Mouse (Mus musculus) forebrain, embryonic 12.5 days (tissue): ENCODE measurements around the gene Pga5. TPM values are rescaled to one million over a fixed set of nuclear protein-coding genes. Genes with fewer than 3 reads are reported as not detected.

ENCODE experiments used
- ATAC-seq: fragments of 200-750 bp; cut with Nextera tagmentation; 2 replicates; pipeline ENCODE4 v1.8.0; 2017; ENCODE audit warnings: moderate TSS enrichment; ENCODE audit not compliant: low FRiP score
- H3K27ac ChIP-seq: fragments of 300-500 bp; sonication (generic); 2 replicates; pipeline ENCODE4 v1.5.1; 2016; ENCODE audit warnings: mild to moderate bottlenecking
- H3K27me3 ChIP-seq: fragments of 300-500 bp; sonication (generic); 2 replicates; pipeline ENCODE4 v1.6.1; 2016; ENCODE audit warnings: mild to moderate bottlenecking
- H3K36me3 ChIP-seq: fragments of 300-500 bp; sonication (generic); replicated peaks from 2 replicates; pipeline ENCODE4 v1.6.1; 2016; ENCODE audit warnings: mild to moderate bottlenecking
- H3K4me1 ChIP-seq: fragments of 300-500 bp; sonication (generic); 2 replicates; pipeline ENCODE4 v1.6.1; 2016
- H3K4me2 ChIP-seq: fragments of 300-500 bp; sonication (generic); 2 replicates; pipeline ENCODE4 v1.6.1; 2016; ENCODE audit warnings: mild to moderate bottlenecking, moderate library complexity
- H3K4me3 ChIP-seq: fragments of 300-500 bp; sonication (generic); replicated peaks from 2 replicates; pipeline ENCODE4 v1.5.1; 2016; ENCODE audit warnings: mild to moderate bottlenecking
- H3K9ac ChIP-seq: fragments of 300-500 bp; sonication (generic); 2 replicates; pipeline ENCODE4 v1.6.1; 2016; ENCODE audit warnings: mild to moderate bottlenecking
- H3K9me3 ChIP-seq: fragments of 300-500 bp; sonication (generic); 2 replicates; pipeline ENCODE4 v1.6.1; 2016
- WGBS: fragments of 180-500 bp; shearing (Covaris S2); methylation state at CpG from one replicate; pipeline ENCODE4 v1.1.7; 2016; 5-methylcytosine and 5-hydroxymethylcytosine counted together
- polyA plus RNA-seq: library from polyadenylated mRNA; unstranded; fragments of >200 nt; fragmentation: Nextera tagmentation; extraction: Ambion mirVana; gene quantifications from 2 replicates; pipeline ENCODE4 v1.2.1, GENCODE M21; 2016

Pga5 gene
- polyA plus RNA-seq, 1 experiment from 2014 or later, result not detected

- Histone ChIP-seq H3K27me3 (peaks cover 4% of the 10 kb centered on the region), H3K27ac (no peak overlapping the region), H3K36me3 (no peaks in the 10 kb centered on the region), H3K4me2 (no peak overlapping the region), H3K4me1 (no peaks in the 10 kb centered on the region), H3K9ac (no peak overlapping the region), H3K9me3 (no peaks in the 10 kb centered on the region), H3K4me3 (no peak overlapping the region)
- 85% methylated on average over 5 of the region's 5 CpGs for WGBS
- no peak for ATAC-seq
These were observed 20.1 kb downstream of the Pga5 start for GRCm38 (mm10) chr19:10657742-10658141.

- H3K27ac ChIP-seq, result no peak overlapping the region
- peaks cover 4% of the 10 kb centered on the region for H3K27me3 ChIP-seq
- no peak overlapping the region for H3K4me3 ChIP-seq
- no peaks in the 10 kb centered on the region for H3K9me3 ChIP-seq
- no peak overlapping the region for H3K4me2 ChIP-seq
- H3K4me1 ChIP-seq, result no peaks in the 10 kb centered on the region
- H3K36me3 ChIP-seq, result no peaks in the 10 kb centered on the region
- 59% methylated on average over 3 of the region's 3 CpGs for WGBS
- ATAC-seq, result no peak
- H3K9ac ChIP-seq, result no peak overlapping the region
These were observed 21.8 kb downstream of the Pga5 start for GRCm38 (mm10) chr19:10656058-10656457.

- no peak for ATAC-seq
- WGBS, result 80% methylated on average over 8 of the region's 8 CpGs
- Histone ChIP-seq H3K9ac (no peak overlapping the region), H3K4me3 (no peak overlapping the region), H3K27me3 (no peaks in the 10 kb centered on the region; the same call in none of the 2 replicates), H3K4me2 (no peak overlapping the region), H3K27ac (no peak overlapping the region), H3K36me3 (no peaks in the 10 kb centered on the region), H3K4me1 (no peaks in the 10 kb centered on the region), H3K9me3 (no peaks in the 10 kb centered on the region)
These were observed 29.7 kb downstream of the Pga5 start for GRCm38 (mm10) chr19:10648156-10648555.

GRCm38 (mm10) chr19:10645616-10646015 is 32.3 kb downstream of the Pga5 start:
- ATAC-seq, result no peak
- Histone ChIP-seq H3K9ac (no peak overlapping the region), H3K27ac (no peak overlapping the region), H3K4me2 (no peak overlapping the region), H3K4me3 (no peak overlapping the region), H3K36me3 (no peaks in the 10 kb centered on the region), H3K9me3 (no peaks in the 10 kb centered on the region), H3K4me1 (no peaks in the 10 kb centered on the region), H3K27me3 (peaks cover 6% of the 10 kb centered on the region)
- whole genome bisulfite sequencing, result 87% methylated on average over 2 of the region's 2 CpGs

- Histone ChIP-seq H3K9me3 (no peaks in the 10 kb centered on the region), H3K4me3 (no peak overlapping the region), H3K27me3 (peaks cover 8% of the 10 kb centered on the region), H3K4me1 (peaks cover 3% of the 10 kb centered on the region; the same call in 1 of the 2 replicates), H3K9ac (no peak overlapping the region), H3K4me2 (no peak overlapping the region), H3K36me3 (no peaks in the 10 kb centered on the region), H3K27ac (no peak overlapping the region)
- 51% methylated on average over 13 of the region's 13 CpGs for WGBS
- no peak for ATAC-seq
These were observed 37.1 kb downstream of the Pga5 start for GRCm38 (mm10) chr19:10640589-10641378.

GRCm38 (mm10) chr19:10640080-10640479 is 37.8 kb downstream of the Pga5 start:
- peaks cover 6% of the 10 kb centered on the region; the same call in 1 of the 2 replicates for H3K4me1 ChIP-seq
- no peaks in the 10 kb centered on the region for H3K9me3 ChIP-seq
- 22% methylated on average over 5 of the region's 5 CpGs for WGBS
- H3K4me2 ChIP-seq, result no peak overlapping the region
- H3K9ac ChIP-seq, result no peak overlapping the region
- H3K27ac ChIP-seq, result no peak overlapping the region
- H3K36me3 ChIP-seq, result no peaks in the 10 kb centered on the region
- H3K4me3 ChIP-seq, result no peak overlapping the region
- peaks cover 15% of the 10 kb centered on the region for H3K27me3 ChIP-seq
- no peak for ATAC-seq

- Histone ChIP-seq H3K36me3 (no peaks in the 10 kb centered on the region), H3K27ac (no peak overlapping the region), H3K9me3 (no peaks in the 10 kb centered on the region), H3K4me1 (peaks cover 19% of the 10 kb centered on the region), H3K9ac (no peak overlapping the region), H3K4me3 (no peak overlapping the region), H3K4me2 (no peak overlapping the region), H3K27me3 (peaks cover 17% of the 10 kb centered on the region)
- ATAC-seq, result no peak
- WGBS, result 76% methylated on average over 7 of the region's 7 CpGs
These were observed 40.0 kb downstream of the Pga5 start for GRCm38 (mm10) chr19:10637840-10638239.

GRCm38 (mm10) chr19:10634872-10635318 is 43.0 kb downstream of the Pga5 start:
- peaks cover 17% of the 10 kb centered on the region for H3K36me3 ChIP-seq
- H3K27me3 ChIP-seq, result peaks cover 11% of the 10 kb centered on the region
- peak overlapping the region; percentile 40 for H3K4me3 ChIP-seq
- peak overlapping the region; percentile 87 for H3K4me2 ChIP-seq
- H3K9me3 ChIP-seq, result no peaks in the 10 kb centered on the region
- no peak overlapping the region for H3K27ac ChIP-seq
- H3K9ac ChIP-seq, result peak overlapping the region; percentile 70
- peak; percentile 79 for ATAC-seq
- WGBS, result 4% methylated on average over 21 of the region's 21 CpGs
- peaks cover 16% of the 10 kb centered on the region for H3K4me1 ChIP-seq

GRCm38 (mm10) chr19:10634106-10634871 is 43.6 kb downstream of the Pga5 start, which contains the start of gene Vwce:
Gene Vwce, plus strand, starts transcription at chr19:10634213.
- WGBS, result 2% methylated on average over 32 of the region's 32 CpGs
- Histone ChIP-seq H3K27ac (no peak within 1 kb of the TSS), H3K36me3 (peaks cover 23% of the 10 kb centered on the region), H3K4me2 (peak within 1 kb of the TSS; percentile 87), H3K27me3 (peaks cover 11% of the 10 kb centered on the region), H3K4me1 (peaks cover 16% of the 10 kb centered on the region), H3K9ac (peak within 1 kb of the TSS; percentile 70), H3K9me3 (no peaks in the 10 kb centered on the region), H3K4me3 (peak within 1 kb of the TSS; percentile 40)
- peak; percentile 83 for ATAC-seq

Other genes starting within 250 kb of the Pga5 start
- 0.83 and 1.1 TPM in 2 replicates for gene Lrrc10b, start 220.6 kb downstream of the Pga5 start, polyA plus RNA-seq
- gene Ppp1r32, start 195.1 kb downstream of the Pga5 start, polyA plus RNA-seq, result 0.58 and 0.97 TPM in 2 replicates
- gene Cpsf7, start 152.8 kb downstream of the Pga5 start, polyA plus RNA-seq, result 67.9 and 73.9 TPM in 2 replicates
- gene Sdhaf2, start 151.9 kb downstream of the Pga5 start, polyA plus RNA-seq, result 50.2 and 52.8 TPM in 2 replicates
- 52.9 and 54.1 TPM in 2 replicates for gene Tmem216, start 121.8 kb downstream of the Pga5 start, polyA plus RNA-seq
- gene Cyb561a3, start 100.9 kb downstream of the Pga5 start, polyA plus RNA-seq, result 17.1 and 18.1 TPM in 2 replicates
- 49.0 and 52.8 TPM in 2 replicates for gene Tmem138, start 100.7 kb downstream of the Pga5 start, polyA plus RNA-seq
- gene Ddb1, start 72.7 kb downstream of the Pga5 start, polyA plus RNA-seq, result 389 and 413 TPM in 2 replicates
- gene Tkfc, start 72.4 kb downstream of the Pga5 start, polyA plus RNA-seq, result 20.5 and 22.9 TPM in 2 replicates
- 0.44 and 0.45 TPM in 2 replicates for gene Vwce, start 43.9 kb downstream of the Pga5 start, polyA plus RNA-seq
- 32.5 and 35.2 TPM in 2 replicates for gene Vps37c, start 10.7 kb upstream of the Pga5 start, polyA plus RNA-seq
- gene Cd5, start 60.9 kb upstream of the Pga5 start, polyA plus RNA-seq, result not detected in 2 replicates
- not detected in 2 replicates for gene Cd6, start 152.0 kb upstream of the Pga5 start, polyA plus RNA-seq
- 0.12 and 0.38 TPM in 2 replicates for gene Slc15a3, start 161.7 kb upstream of the Pga5 start, polyA plus RNA-seq
- gene Tmem132a, start 191.9 kb upstream of the Pga5 start, polyA plus RNA-seq, result 115 and 126 TPM in 2 replicates
- 35.6 and 36.6 TPM in 2 replicates for gene Tmem109, start 203.9 kb upstream of the Pga5 start, polyA plus RNA-seq
- gene Prpf19, start 217.2 kb upstream of the Pga5 start, polyA plus RNA-seq, result 43.3 and 49.6 TPM in 2 replicates
- gene Zp1, start 242.6 kb upstream of the Pga5 start, polyA plus RNA-seq, result not detected in 2 replicates